Mouse (Mus musculus) adrenal gland, adult 2 months (tissue): ENCODE data around the gene Ptprt. TPM values are rescaled to one million over a fixed set of nuclear protein-coding genes. Genes with fewer than 3 reads are reported as not detected.
"Not testable (repeated sequence)": the region's sequence is repeated elsewhere in the genome, so short reads cannot be mapped to it uniquely, and the experiment has no call there.

Source experiments
- DNase-seq: peaks from one replicate; pipeline ENCODE4 v3.0.0; 2021
- polyA plus RNA-seq: library from polyadenylated mRNA; depleted of rRNA; stranded (reverse); fragments of >200 nt; gene quantifications from 2 replicates; pipeline ENCODE4 v1.2.3, GENCODE M21; 2012
- total RNA-seq, 2 experiments: library from RNA; stranded (reverse); gene quantifications; 2 replicates each; pipeline ENCODE4 v1.2.3; 2021

Gene Ptprt
- total and polyA plus RNA-seq, 3 experiments = 0.02 to 0.10 (median 0.03) TPM

GRCm38 (mm10) chr2:162210564-162210963, 450.4 kb downstream of the Ptprt start:
- no peak for DNase-seq

GRCm38 (mm10) chr2:162197316-162197715, 463.6 kb downstream of the Ptprt start:
- DNase-seq = no peak

GRCm38 (mm10) chr2:162182621-162183475, 478.1 kb downstream of the Ptprt start:
- no peak for DNase-seq

- DNase-seq = no peak
Measured at GRCm38 (mm10) chr2:162181826-162182225, 479.1 kb downstream of the Ptprt start.

GRCm38 (mm10) chr2:162172529-162172928, 488.4 kb downstream of the Ptprt start:
- DNase-seq = no peak

- no peak for DNase-seq
Measured at GRCm38 (mm10) chr2:162141845-162142411, 519.0 kb downstream of the Ptprt start.

- not testable (repeated sequence) for DNase-seq
Measured at GRCm38 (mm10) chr2:162136176-162136575, 524.8 kb downstream of the Ptprt start.

GRCm38 (mm10) chr2:162131607-162132304, 529.2 kb downstream of the Ptprt start:
- no peak for DNase-seq

- DNase-seq = no peak
Measured at GRCm38 (mm10) chr2:162129896-162130295, 531.1 kb downstream of the Ptprt start.

- DNase-seq = no peak
Measured at GRCm38 (mm10) chr2:162118041-162118440, 542.9 kb downstream of the Ptprt start.

- no peak for DNase-seq
Measured at GRCm38 (mm10) chr2:162082391-162082790, 578.6 kb downstream of the Ptprt start.

- no peak for DNase-seq
Measured at GRCm38 (mm10) chr2:162080717-162081398, 580.1 kb downstream of the Ptprt start.

- DNase-seq = no peak
Measured at GRCm38 (mm10) chr2:162078571-162079280, 582.2 kb downstream of the Ptprt start.

- no peak for DNase-seq
Measured at GRCm38 (mm10) chr2:162052816-162053215, 608.1 kb downstream of the Ptprt start.

- no peak for DNase-seq
Measured at GRCm38 (mm10) chr2:162050198-162050597, 610.7 kb downstream of the Ptprt start.

- no peak for DNase-seq
Measured at GRCm38 (mm10) chr2:162035615-162036014, 625.3 kb downstream of the Ptprt start.

- no peak for DNase-seq
Measured at GRCm38 (mm10) chr2:162031636-162032035, 629.3 kb downstream of the Ptprt start.

GRCm38 (mm10) chr2:162001016-162001415, 659.9 kb downstream of the Ptprt start:
- no peak for DNase-seq

GRCm38 (mm10) chr2:161982311-161982710, 678.6 kb downstream of the Ptprt start:
- no peak for DNase-seq

- no peak for DNase-seq
Measured at GRCm38 (mm10) chr2:161961179-161962163, 699.5 kb downstream of the Ptprt start.
